Mouse (Mus musculus): ENCODE results near the gene B3gnt8.

DNA sequence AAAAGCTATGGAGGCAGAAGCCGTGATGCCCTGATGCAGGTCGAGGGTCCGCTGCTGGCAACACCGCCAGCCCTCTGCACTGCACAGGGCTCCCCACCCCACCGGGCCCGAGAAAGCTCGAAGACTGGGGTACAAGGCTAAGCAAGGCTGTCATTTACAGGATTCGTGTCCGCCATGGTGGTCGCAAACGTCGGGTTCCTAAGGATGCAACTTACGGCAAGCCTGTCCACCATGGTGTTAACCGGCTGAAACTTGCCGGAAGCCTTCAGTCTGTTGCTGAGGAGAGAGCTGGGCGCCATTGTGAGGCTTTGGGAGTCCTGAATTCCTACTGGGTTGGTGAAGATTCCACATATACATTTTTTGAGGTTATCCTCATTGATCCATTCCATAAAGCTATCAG, 25.1 kb upstream of the B3gnt8 start:
- TF ChIP-seq CTCF (IDR thresholded peaks at IDR 0.05; ENCODE audit: control insufficient read depth, insufficient read depth, insufficient replicate concordance, low read depth, low read length) (no peak), POLR2A (IDR thresholded peaks at IDR 0.05; ENCODE audit: control insufficient read depth, low read depth, low read length) (no peak)
